Mouse (Mus musculus) forebrain, embryonic 14.5 days (tissue): ENCODE results near the gene Sar1a. TPM values are rescaled to one million over a fixed set of nuclear protein-coding genes. Genes with fewer than 3 reads are reported as not detected.

Experiments
- ATAC-seq: fragments of 200-750 bp; cut with Nextera tagmentation; 2 replicates; pipeline ENCODE4 v1.8.0; 2017; ENCODE audit warnings: mild to moderate bottlenecking, moderate library complexity
- DNase-seq: peaks from one replicate; pipeline ENCODE4 v3.0.0-alpha.2; 2015; ENCODE audit warnings: low spot score
- H3K27ac ChIP-seq: fragments of 300-500 bp; sonication (generic); 2 replicates; pipeline ENCODE4 v1.5.1; 2014; ENCODE audit warnings: low read depth, mild to moderate bottlenecking, control low read depth, low read length, moderate library complexity
- H3K27me3 ChIP-seq: fragments of 300-500 bp; sonication (generic); replicated peaks from 2 replicates; pipeline ENCODE4 v1.6.1; 2014; ENCODE audit warnings: low read length, control low read depth, mixed read lengths; ENCODE audit not compliant: control insufficient read depth, insufficient read depth
- H3K36me3 ChIP-seq: fragments of 300-500 bp; sonication (generic); 2 replicates; pipeline ENCODE4 v1.6.1; 2014; ENCODE audit warnings: low read length, control low read depth; ENCODE audit not compliant: control insufficient read depth, insufficient read depth
- H3K4me1 ChIP-seq: fragments of 300-500 bp; sonication (generic); 2 replicates; pipeline ENCODE4 v1.6.1; 2014; ENCODE audit warnings: antibody characterized with exemption, low read length, control low read depth; ENCODE audit not compliant: control insufficient read depth, insufficient read depth
- H3K4me2 ChIP-seq: fragments of 300-500 bp; sonication (generic); 2 replicates; pipeline ENCODE4 v1.6.1; 2014; ENCODE audit warnings: mild to moderate bottlenecking, control low read depth, low read length
- H3K4me3 ChIP-seq: fragments of 300-500 bp; sonication (generic); 2 replicates; pipeline ENCODE4 v1.5.1; 2014; ENCODE audit warnings: low read depth, low read length, control low read depth
- H3K9ac ChIP-seq: fragments of 300-500 bp; sonication (generic); 2 replicates; pipeline ENCODE4 v1.6.1; 2014; ENCODE audit warnings: mild to moderate bottlenecking, low read length, control low read depth, moderate library complexity
- H3K9me3 ChIP-seq: fragments of 300-500 bp; sonication (generic); replicated peaks from 2 replicates; pipeline ENCODE4 v1.6.1; 2016; ENCODE audit warnings: low read length, control low read depth, mixed read lengths; ENCODE audit not compliant: control insufficient read depth
- WGBS: fragments of 180-500 bp; shearing (Covaris S2); extraction: QIAGEN DNeasy Blood & Tissue Kit; methylation state at CpG from one replicate; pipeline ENCODE4 v1.1.7; 2014; 5-methylcytosine and 5-hydroxymethylcytosine counted together
- polyA plus RNA-seq: library from polyadenylated mRNA; unstranded; fragments of >200 nt; fragmentation: Nextera tagmentation; extraction: Ambion mirVana; gene quantifications from 2 replicates; pipeline ENCODE4 v1.2.1, GENCODE M21; 2014

The Sar1a gene
- 245 and 253 TPM in 2 replicates for polyA plus RNA-seq

- WGBS = 1% methylated on average over 84 of the region's 84 CpGs
Observed at GRCm38 (mm10) chr10:61680015-61680913, at the start of gene Sar1a. TSS of gene Sar1a (plus strand) at chr10:61680299.

GRCm38 (mm10) chr10:61632445-61632844, 47.7 kb upstream of the Sar1a start:
- 91% methylated on average over 10 of the region's 10 CpGs for WGBS
- DNase-seq (no peak), ATAC-seq (no peak)
- no peaks in the 10 kb centered on the region for H3K36me3 ChIP-seq
- no peak overlapping the region for H3K27ac ChIP-seq
- no peak overlapping the region for H3K4me3 ChIP-seq
- no peaks in the 10 kb centered on the region for H3K9me3 ChIP-seq
- H3K4me2 ChIP-seq = no peak overlapping the region
- H3K9ac ChIP-seq = no peak overlapping the region
- H3K27me3 ChIP-seq = no peaks in the 10 kb centered on the region
- H3K4me1 ChIP-seq = no peaks in the 10 kb centered on the region

More at GRCm38 (mm10) chr10:61680015-61680913, at the start of gene Sar1a:
- H3K4me3 ChIP-seq = peak within 1 kb of the TSS; percentile 93
- peak within 1 kb of the TSS; percentile 95 for H3K4me2 ChIP-seq
- DNase-seq (peak; percentile 99), ATAC-seq (peak; percentile 100)
- peaks cover 12% of the 10 kb centered on the region for H3K4me1 ChIP-seq
- H3K27me3 ChIP-seq = no peaks in the 10 kb centered on the region
- H3K9me3 ChIP-seq = no peaks in the 10 kb centered on the region
- H3K27ac ChIP-seq = peak within 1 kb of the TSS; percentile 60; the same call in 1 of the 2 replicates
- peak within 1 kb of the TSS; percentile 95 for H3K9ac ChIP-seq
- H3K36me3 ChIP-seq = peaks cover 12% of the 10 kb centered on the region

- no peaks in the 10 kb centered on the region for H3K27me3 ChIP-seq
- H3K9me3 ChIP-seq = no peaks in the 10 kb centered on the region
- 74% methylated on average over 7 of the region's 7 CpGs for WGBS
- no peak overlapping the region for H3K4me2 ChIP-seq
- DNase-seq = no peak
- ATAC-seq = no peak
- H3K4me3 ChIP-seq = no peak overlapping the region
- no peak overlapping the region for H3K27ac ChIP-seq
- no peaks in the 10 kb centered on the region for H3K4me1 ChIP-seq
- H3K9ac ChIP-seq = no peak overlapping the region
- H3K36me3 ChIP-seq = no peaks in the 10 kb centered on the region
Observed at GRCm38 (mm10) chr10:61637055-61637454, 43.0 kb upstream of the Sar1a start.

- 85% methylated on average over 4 of the region's 4 CpGs for WGBS
- Histone ChIP-seq H3K4me1 (no peaks in the 10 kb centered on the region), H3K9ac (no peak overlapping the region), H3K27ac (no peak overlapping the region), H3K4me3 (no peak overlapping the region), H3K27me3 (no peaks in the 10 kb centered on the region), H3K9me3 (no peaks in the 10 kb centered on the region), H3K36me3 (no peaks in the 10 kb centered on the region), H3K4me2 (no peak overlapping the region)
- ATAC-seq (no peak), DNase-seq (no peak)
Observed at GRCm38 (mm10) chr10:61640363-61640762, 39.7 kb upstream of the Sar1a start.

GRCm38 (mm10) chr10:61646557-61646956, 33.5 kb upstream of the Sar1a start:
- H3K27ac ChIP-seq = no peak overlapping the region

GRCm38 (mm10) chr10:61647790-61648736, 32.0 kb upstream of the Sar1a start, which contains the start of gene Ppa1:
TSS of gene Ppa1 (plus strand) at chr10:61648552.
- H3K4me3 ChIP-seq = peak within 1 kb of the TSS; percentile 85
- no peaks in the 10 kb centered on the region for H3K27me3 ChIP-seq
- ATAC-seq (peak; percentile 99), DNase-seq (peak; percentile 95)
- peak within 1 kb of the TSS; percentile 84 for H3K27ac ChIP-seq
- 3% methylated on average over 50 of the region's 50 CpGs for WGBS
- peaks cover 12% of the 10 kb centered on the region; the same call in 1 of the 2 replicates for H3K36me3 ChIP-seq
- peak within 1 kb of the TSS; percentile 93 for H3K4me2 ChIP-seq
- H3K9ac ChIP-seq = peak within 1 kb of the TSS; percentile 85
- H3K9me3 ChIP-seq = no peaks in the 10 kb centered on the region
- H3K4me1 ChIP-seq = peaks cover 6% of the 10 kb centered on the region

More at GRCm38 (mm10) chr10:61646557-61646956, 33.5 kb upstream of the Sar1a start:
- no peak for ATAC-seq
- Histone ChIP-seq H3K27me3 (no peaks in the 10 kb centered on the region), H3K9ac (no peak overlapping the region), H3K36me3 (peaks cover 2% of the 10 kb centered on the region; the same call in 1 of the 2 replicates), H3K9me3 (no peaks in the 10 kb centered on the region), H3K4me2 (no peak overlapping the region), H3K4me1 (peaks cover 6% of the 10 kb centered on the region), H3K4me3 (no peak overlapping the region)
- 71% methylated on average over 7 of the region's 7 CpGs for WGBS
- no peak for DNase-seq

- Histone ChIP-seq H3K4me2 (peak overlapping the region; percentile 93), H3K4me3 (peak overlapping the region; percentile 85), H3K36me3 (peaks cover 15% of the 10 kb centered on the region; the same call in 1 of the 2 replicates), H3K9ac (peak overlapping the region; percentile 85), H3K9me3 (no peaks in the 10 kb centered on the region), H3K27me3 (no peaks in the 10 kb centered on the region), H3K4me1 (peaks cover 6% of the 10 kb centered on the region), H3K27ac (peak overlapping the region; percentile 84)
- DNase-seq = no peak
- ATAC-seq = peak; percentile 72; the same call in 1 of the 2 replicates
- 1% methylated on average over 46 of the region's 49 CpGs for WGBS
Observed at GRCm38 (mm10) chr10:61648737-61649645, 31.1 kb upstream of the Sar1a start.

GRCm38 (mm10) chr10:61654105-61654504, 26.0 kb upstream of the Sar1a start:
- peaks cover 3% of the 10 kb centered on the region for H3K4me1 ChIP-seq
- H3K9me3 ChIP-seq = no peaks in the 10 kb centered on the region
- DNase-seq (no peak), ATAC-seq (no peak)
- peaks cover 27% of the 10 kb centered on the region for H3K36me3 ChIP-seq
- WGBS = 92% methylated on average over 4 of the region's 4 CpGs
- H3K27me3 ChIP-seq = no peaks in the 10 kb centered on the region
- H3K9ac ChIP-seq = no peak overlapping the region
- no peak overlapping the region for H3K4me3 ChIP-seq
- H3K27ac ChIP-seq = no peak overlapping the region
- no peak overlapping the region for H3K4me2 ChIP-seq
